ENCODE assay signal across 9 mouse cellular contexts in the genomic region with DNA sequence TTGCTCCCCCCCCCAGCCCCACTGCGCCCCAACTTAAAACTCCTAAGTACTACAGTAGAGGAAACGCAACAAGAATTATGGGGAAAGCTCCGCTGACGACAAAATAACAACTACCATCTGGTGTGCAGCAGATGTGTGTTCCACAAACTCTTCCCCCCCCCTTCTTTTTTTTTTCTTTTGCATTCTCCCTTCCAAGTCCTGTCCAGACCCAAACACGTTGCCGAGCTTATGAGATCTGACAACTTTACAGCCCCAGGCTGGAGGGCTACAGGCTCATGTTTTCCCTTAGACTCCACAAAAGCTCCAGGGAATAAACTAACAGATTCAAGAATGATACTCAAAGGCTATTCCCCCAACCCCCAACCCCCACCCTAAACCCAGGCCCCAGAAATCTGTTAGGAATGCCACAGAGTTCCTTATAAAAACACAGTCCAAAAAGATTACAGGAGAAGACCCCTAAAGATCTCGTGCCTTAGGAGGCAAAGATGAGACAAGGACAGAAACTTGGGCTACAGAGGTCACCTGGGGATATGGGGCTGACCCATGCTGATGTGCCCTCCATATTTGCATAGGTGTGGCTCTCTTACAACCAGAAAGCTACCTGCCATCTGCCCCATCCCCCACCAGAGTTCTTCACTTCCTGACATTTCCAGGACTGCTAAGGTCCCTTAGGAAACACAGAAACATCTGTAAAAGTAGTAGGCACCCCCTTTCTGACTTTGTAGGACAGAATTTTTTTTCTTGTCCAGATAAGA.
DNase-seq lines count a peak whose midpoint lies in the region; ATAC-seq and TF ChIP-seq lines count a peak whose summit lies in the region.
"Had no signal": no experiment of that assay in that cellular context is flagged by ENCODE, and none has a peak within 500 bp of the region (broad histone marks: within the 10 kb centered on the region; RNA-seq: fewer than 3 reads in every experiment).

No protein-coding gene starts in this region.

- intact Hi-C loops in gastrocnemius, postnatal 14 days (cut with DNase I; ENCODE audit: low total_unique reads): no loop called here

- TF ChIP-seq POLR2A in kidney, adult 2 months (IDR thresholded peaks at IDR 0.05; ENCODE audit: low read depth, low read length): no peak
- TF ChIP-seq POLR2A in brain, embryonic 14.5 days (IDR thresholded peaks at IDR 0.05; ENCODE audit: borderline replicate concordance, extremely low read depth, insufficient read depth, insufficient read length, poor library complexity, severe bottlenecking): no peak

- H3K4me3 ChIP-seq in kidney, adult 2 months (ENCODE audit: insufficient read depth, low read depth, low read length): no peak overlapping the region
- H3K4me3 ChIP-seq in hindbrain, embryonic 15.5 days: no peak overlapping the region
- no peak overlapping the region for H3K4me3 ChIP-seq in midbrain, embryonic 16.5 days (ENCODE audit: low read depth, low read length)
- H3K4me3 ChIP-seq: heart, adult 2 months had no signal

- no peak overlapping the region for H3K27ac ChIP-seq in kidney, adult 2 months (ENCODE audit: insufficient read depth, low read depth, low read length)
- H3K27ac ChIP-seq in hindbrain, embryonic 15.5 days (replicated peaks): no peak overlapping the region
- H3K27ac ChIP-seq in midbrain, embryonic 16.5 days (ENCODE audit: low read length): no peak overlapping the region
- H3K27ac ChIP-seq: heart, adult 2 months had no signal

- TF ChIP-seq CTCF in kidney, adult 2 months (conservative IDR thresholded peaks at IDR 0.05; ENCODE audit: insufficient read depth, insufficient read length, low read depth, low read length): no peak
- no peak for TF ChIP-seq CTCF in brain, embryonic 14.5 days (IDR thresholded peaks at IDR 0.05; ENCODE audit: borderline replicate concordance, extremely low read depth, insufficient read depth, insufficient read length)

- no peaks in the 10 kb centered on the region for H3K9me3 ChIP-seq in hindbrain, embryonic 15.5 days
- no peaks in the 10 kb centered on the region for H3K9me3 ChIP-seq in midbrain, embryonic 16.5 days (replicated peaks; ENCODE audit: control insufficient read depth, low read length, poor library complexity, severe bottlenecking)

- WGBS in kidney, adult 2 months: 46% methylated on average over 7 of the region's 7 CpGs
- 31% methylated on average over 7 of the region's 7 CpGs for WGBS in hindbrain, embryonic 15.5 days
- 25% methylated on average over 6 of the region's 7 CpGs for WGBS in midbrain, embryonic 16.5 days

- no peak overlapping the region for H3K9ac ChIP-seq in hindbrain, embryonic 15.5 days
- no peak overlapping the region for H3K9ac ChIP-seq in midbrain, embryonic 16.5 days (ENCODE audit: low read depth, low read length)

- H3K4me2 ChIP-seq in hindbrain, embryonic 15.5 days: 0 out of 2 replicates have a peak overlapping the region, but pooled peaks have one; percentile 15
- H3K4me2 ChIP-seq in midbrain, embryonic 16.5 days (ENCODE audit: low read length): no peak overlapping the region

- DNase-seq in kidney, adult 2 months: peak; percentile 14
- no peak for DNase-seq in kidney, postnatal 25 days
- DNase-seq in brain, embryonic 14.5 days (ENCODE audit: low read depth): peak; percentile 88
- DNase-seq in thymus, postnatal 10 days (ENCODE audit: low spot score in 2 of 2): no peak
- no peak for DNase-seq in adrenal gland, postnatal 25 days
- no peak for DNase-seq in gastrocnemius, postnatal 14 days

- H3K36me3 ChIP-seq in kidney, adult 2 months (ENCODE audit: control insufficient read depth, insufficient read depth, low read length): no peaks in the 10 kb centered on the region
- H3K36me3 ChIP-seq in hindbrain, embryonic 15.5 days: no peaks in the 10 kb centered on the region
- no peaks in the 10 kb centered on the region for H3K36me3 ChIP-seq in midbrain, embryonic 16.5 days (ENCODE audit: control insufficient read depth, insufficient read depth, low read length)

- 0 out of 2 replicates have a peak, but pooled peaks have one; percentile 34 for ATAC-seq in hindbrain, embryonic 15.5 days (ENCODE audit: low FRiP score, low read depth)
- ATAC-seq in midbrain, embryonic 16.5 days: 0 out of 2 replicates have a peak, but pooled peaks have one; percentile 32

- H3K4me1 ChIP-seq in kidney, adult 2 months (ENCODE audit: control insufficient read depth, insufficient read depth, low read length): no peaks in the 10 kb centered on the region
- H3K4me1 ChIP-seq in hindbrain, embryonic 15.5 days (replicated peaks): peaks cover 4% of the 10 kb centered on the region; the same call in 1 of the 2 replicates
- peaks cover 3% of the 10 kb centered on the region; the same call in 1 of the 2 replicates for H3K4me1 ChIP-seq in midbrain, embryonic 16.5 days (ENCODE audit: control insufficient read depth, insufficient read depth, low read length)

- H3K27me3 ChIP-seq in kidney, adult 2 months (replicated peaks; ENCODE audit: control insufficient read depth, insufficient read depth, low read length): no peaks in the 10 kb centered on the region
- no peaks in the 10 kb centered on the region for H3K27me3 ChIP-seq in hindbrain, embryonic 15.5 days
- no peaks in the 10 kb centered on the region for H3K27me3 ChIP-seq in midbrain, embryonic 16.5 days (ENCODE audit: control insufficient read depth, insufficient read depth, low read depth, low read length)

Comparison
In these comparisons a context has a peak if more than half of its experiments do, and no peak if none do; other contexts are left out.
1. DNase-seq: peak in kidney, adult 2 months (single experiment) and brain, embryonic 14.5 days (single experiment); none in kidney, postnatal 25 days (0 of 2), thymus, postnatal 10 days (0 of 2), adrenal gland, postnatal 25 days (single experiment) and gastrocnemius, postnatal 14 days (single experiment).